Mouse (Mus musculus) A20 (cell line): ENCODE measurements around the gene Ttc23.

Experiments used
- DNase-seq: peaks from one replicate; pipeline ENCODE4 v3.0.0-alpha.2; 2011; ENCODE audit warnings: low read depth, low spot score

Gene Ttc23

DNA sequence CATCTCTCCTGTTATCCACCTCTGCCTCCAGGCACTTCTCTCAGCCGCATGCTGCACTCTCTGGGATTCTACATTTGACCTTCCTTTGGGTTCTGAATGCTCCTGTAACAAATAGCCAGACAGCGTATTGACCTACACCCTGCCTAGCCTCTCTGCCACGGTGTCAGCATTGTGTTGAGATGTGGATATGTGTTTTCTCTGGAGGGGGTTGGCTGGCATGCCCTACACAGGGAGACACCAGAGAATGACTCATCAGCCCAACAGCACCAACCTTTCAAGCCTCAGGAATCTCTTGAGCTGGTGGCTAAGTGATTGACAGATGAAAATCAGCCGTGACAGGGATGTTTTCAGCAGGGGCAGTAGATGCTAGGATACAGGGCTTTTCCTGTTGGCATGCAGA, 153.8 kb downstream of the Ttc23 start:
- no peak for DNase-seq

DNA sequence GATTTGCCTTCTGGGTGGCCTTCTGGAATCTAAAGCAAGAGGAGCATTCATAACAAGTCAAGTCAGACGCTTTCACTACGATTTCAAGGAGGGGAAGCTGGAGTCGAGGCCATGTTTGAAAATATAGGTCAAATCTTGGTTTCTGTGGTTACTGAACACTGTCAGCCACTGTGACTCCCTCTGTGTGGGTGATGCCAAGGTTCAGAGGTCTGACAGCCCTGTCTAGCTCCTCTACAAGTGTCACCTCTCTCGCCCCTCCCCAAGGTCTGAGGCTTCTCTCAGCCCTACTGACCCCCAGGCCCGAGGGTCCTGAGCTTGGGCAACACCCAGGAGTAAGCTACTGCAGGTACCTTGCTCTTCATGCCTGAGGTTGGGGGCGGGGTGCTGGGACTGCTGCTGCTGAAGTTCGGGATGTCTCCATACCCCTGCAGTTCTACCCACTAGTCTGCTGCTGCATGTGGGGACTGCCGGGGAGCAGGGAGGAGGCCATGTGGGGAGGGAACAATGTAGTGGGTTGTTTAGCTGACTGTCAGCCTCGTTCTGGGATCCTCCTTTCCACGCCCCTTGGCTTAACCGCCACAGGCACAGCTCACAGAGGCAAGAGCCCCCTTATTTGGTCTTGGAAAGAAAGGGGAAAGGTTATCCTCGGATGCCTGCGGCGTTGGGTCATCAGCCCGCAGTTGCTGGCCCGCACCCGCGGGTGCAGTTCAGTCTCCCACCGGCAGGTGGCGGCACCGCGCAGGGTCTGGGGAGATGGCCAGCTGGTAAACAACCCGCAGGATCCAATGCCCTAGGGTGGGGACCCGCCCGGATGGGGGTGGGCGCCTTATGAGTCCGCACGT, 156.0 kb downstream of the Ttc23 start:
- DNase-seq = peak; percentile 58

DNA sequence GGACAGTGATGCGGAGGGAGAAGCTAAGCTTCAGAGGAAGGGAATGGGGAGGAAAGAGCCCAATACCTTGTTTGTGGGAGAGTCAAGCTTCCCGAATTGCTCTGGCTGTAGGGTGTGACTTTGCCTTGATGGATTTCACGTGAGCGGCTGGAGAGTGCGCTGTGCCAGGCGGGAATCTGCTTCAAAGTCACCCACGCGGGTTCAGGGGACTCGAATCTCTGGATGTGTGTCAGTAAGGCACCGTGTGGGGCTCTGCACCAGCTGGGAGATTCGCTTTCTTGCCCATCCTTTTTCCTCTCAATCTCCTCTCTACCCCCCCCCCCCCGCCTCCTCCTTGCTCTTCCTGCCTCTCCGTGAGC, 156.6 kb downstream of the Ttc23 start:
- no peak for DNase-seq
